Mouse (Mus musculus) liver, adult 2 months (tissue): ENCODE results near the gene Pde4a.

ENCODE experiments used
- CTCF ChIP-seq: fragments of 200-500 bp; IDR thresholded peaks from 2 replicates; pipeline ENCODE4 v1.5.1; 2011; ENCODE audit warnings: low read depth, low read length, control low read depth
- POLR2A ChIP-seq: fragments of 200-500 bp; IDR thresholded peaks from 2 replicates; pipeline ENCODE4 v1.6.1; 2011; ENCODE audit warnings: low read length, control low read depth; ENCODE audit not compliant: insufficient read depth; ENCODE audit errors: extremely low read depth

- TF ChIP-seq POLR2A (no peak), CTCF (no peak)
Observed at GRCm38 (mm10) chr9:21135941-21136381, 29.6 kb upstream of the Pde4a start.
